Mouse (Mus musculus) lung, postnatal 0 days (tissue): ENCODE measurements around the gene Mreg.

Source experiments
- CTCF ChIP-seq: IDR thresholded peaks from 2 replicates; pipeline ENCODE4 v1.5.1; 2016; ENCODE audit warnings: antibody characterized with exemption, mild to moderate bottlenecking
- EP300 ChIP-seq: IDR thresholded peaks from 2 replicates; pipeline ENCODE4 v1.6.1; 2016; ENCODE audit warnings: antibody characterized with exemption, mild to moderate bottlenecking, control low read depth

GRCm38 (mm10) chr1:72183554-72183953, 28.6 kb downstream of the Mreg start:
- TF ChIP-seq CTCF (no peak), EP300 (no peak)
